Mouse (Mus musculus) hindbrain, embryonic 13.5 days (tissue): ENCODE measurements around the gene Gucy1b1. TPM values are rescaled to one million over a fixed set of nuclear protein-coding genes. Genes with fewer than 3 reads are reported as not detected.

ENCODE experiments used
- ATAC-seq: fragments of 200-750 bp; cut with Nextera tagmentation; 2 replicates; pipeline ENCODE4 v1.8.0; 2017; ENCODE audit warnings: moderate TSS enrichment; ENCODE audit not compliant: low FRiP score
- H3K27ac ChIP-seq: fragments of 300-500 bp; sonication (generic); 2 replicates; pipeline ENCODE4 v1.5.1; 2015; ENCODE audit warnings: inconsistent platforms, mild to moderate bottlenecking, moderate library complexity
- H3K27me3 ChIP-seq: fragments of 300-500 bp; sonication (generic); 2 replicates; pipeline ENCODE4 v1.6.1; 2015; ENCODE audit warnings: mild to moderate bottlenecking, inconsistent platforms
- H3K36me3 ChIP-seq: fragments of 300-500 bp; sonication (generic); 2 replicates; pipeline ENCODE4 v1.6.1; 2015; ENCODE audit warnings: mild to moderate bottlenecking, inconsistent platforms
- H3K4me1 ChIP-seq: fragments of 300-500 bp; sonication (generic); replicated peaks from 2 replicates; pipeline ENCODE4 v1.6.1; 2015; ENCODE audit warnings: inconsistent platforms
- H3K4me2 ChIP-seq: fragments of 300-500 bp; sonication (generic); 2 replicates; pipeline ENCODE4 v1.6.1; 2015; ENCODE audit warnings: inconsistent platforms, mild to moderate bottlenecking, moderate library complexity
- H3K4me3 ChIP-seq: fragments of 300-500 bp; sonication (generic); 2 replicates; pipeline ENCODE4 v1.5.1; 2015; ENCODE audit warnings: mild to moderate bottlenecking, inconsistent platforms
- H3K9ac ChIP-seq: fragments of 300-500 bp; sonication (generic); 2 replicates; pipeline ENCODE4 v1.6.1; 2015; ENCODE audit warnings: mild to moderate bottlenecking, inconsistent platforms
- H3K9me3 ChIP-seq: fragments of 300-500 bp; sonication (generic); 2 replicates; pipeline ENCODE4 v1.6.1; 2016; ENCODE audit warnings: inconsistent platforms
- WGBS: fragments of 180-500 bp; shearing (Covaris S2); methylation state at CpG from one replicate; pipeline ENCODE4 v1.1.7; 2015; 5-methylcytosine and 5-hydroxymethylcytosine counted together
- polyA plus RNA-seq: library from polyadenylated mRNA; unstranded; fragments of >200 nt; fragmentation: Nextera tagmentation; extraction: Ambion mirVana; gene quantifications from 2 replicates; pipeline ENCODE4 v1.2.1, GENCODE M21; 2015

Gene Gucy1b1
- 33.3 and 34.8 TPM in 2 replicates for polyA plus RNA-seq

- peaks cover 15% of the 10 kb centered on the region for H3K4me1 ChIP-seq
- peak; percentile 99 for ATAC-seq
- under 1% methylated on average over 25 of the region's 25 CpGs for WGBS
- H3K9ac ChIP-seq: peak within 1 kb of the TSS; percentile 84
- H3K27ac ChIP-seq: peak within 1 kb of the TSS; percentile 86
- H3K4me2 ChIP-seq: peak within 1 kb of the TSS; percentile 93
- H3K4me3 ChIP-seq: peak within 1 kb of the TSS; percentile 63
- no peaks in the 10 kb centered on the region for H3K36me3 ChIP-seq
- H3K9me3 ChIP-seq: no peaks in the 10 kb centered on the region
- H3K27me3 ChIP-seq: no peaks in the 10 kb centered on the region
Measured at GRCm38 (mm10) chr3:82074201-82074851, at the start of gene Gucy1b1. Gene Gucy1b1 (minus strand): TSS chr3:82074689.

- H3K27me3 ChIP-seq: no peaks in the 10 kb centered on the region
- ATAC-seq: no peak
- H3K4me1 ChIP-seq: no peaks in the 10 kb centered on the region
- H3K27ac ChIP-seq: no peak overlapping the region
- no peaks in the 10 kb centered on the region for H3K9me3 ChIP-seq
- 97% methylated on average over 1 of the region's 1 CpGs for WGBS
- H3K36me3 ChIP-seq: no peaks in the 10 kb centered on the region
- H3K4me2 ChIP-seq: no peak overlapping the region
- H3K4me3 ChIP-seq: no peak overlapping the region
- no peak overlapping the region for H3K9ac ChIP-seq
Measured at GRCm38 (mm10) chr3:82118916-82119315, 44.4 kb upstream of the Gucy1b1 start.

DNA sequence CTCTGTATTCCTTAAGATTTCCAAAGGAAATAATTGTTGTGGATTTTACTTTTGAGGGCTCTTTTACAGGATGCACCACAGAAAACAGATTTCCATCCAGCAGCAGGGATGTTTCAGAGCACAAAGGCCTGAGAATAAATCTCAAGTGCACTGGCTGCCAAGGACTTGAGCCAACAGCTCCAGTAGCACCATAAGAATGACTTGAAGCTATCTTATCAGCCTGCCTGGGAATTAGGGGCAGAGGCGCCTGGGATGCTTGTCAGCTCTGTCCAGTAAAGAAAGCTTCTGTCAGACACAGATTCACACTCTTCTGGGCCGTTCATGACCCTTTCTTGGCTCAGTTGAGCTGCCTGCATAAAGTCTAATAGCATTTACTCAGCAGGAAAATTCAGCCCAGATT lies 38.0 kb upstream of the Gucy1b1 start:
- H3K27me3 ChIP-seq: no peaks in the 10 kb centered on the region
- H3K4me3 ChIP-seq: no peak overlapping the region
- no peaks in the 10 kb centered on the region for H3K4me1 ChIP-seq
- WGBS: 76% methylated on average over 2 of the region's 2 CpGs
- H3K27ac ChIP-seq: no peak overlapping the region
- H3K9ac ChIP-seq: no peak overlapping the region
- no peaks in the 10 kb centered on the region for H3K9me3 ChIP-seq
- no peak for ATAC-seq
- no peak overlapping the region for H3K4me2 ChIP-seq
- no peaks in the 10 kb centered on the region for H3K36me3 ChIP-seq

DNA sequence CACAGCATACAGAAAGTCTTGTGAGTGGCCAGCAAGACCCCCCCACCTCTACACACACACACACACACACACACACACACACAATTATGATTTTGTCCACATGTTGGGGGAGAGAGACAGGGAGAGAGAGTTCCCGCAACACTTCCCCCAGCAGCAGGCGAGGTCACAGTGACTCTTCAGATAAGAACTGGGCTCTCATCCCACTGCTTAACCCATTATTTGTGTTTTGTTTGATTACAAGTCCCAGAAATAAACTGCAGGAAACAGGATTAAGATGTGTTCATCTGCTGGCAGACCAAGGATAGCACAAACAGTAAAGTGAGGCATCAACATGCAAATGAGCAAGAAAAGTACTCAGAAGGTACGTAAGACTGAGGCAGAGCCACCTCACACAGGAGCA lies 37.5 kb upstream of the Gucy1b1 start:
- H3K27ac ChIP-seq: no peak overlapping the region
- no peaks in the 10 kb centered on the region for H3K4me1 ChIP-seq
- H3K9me3 ChIP-seq: no peaks in the 10 kb centered on the region
- no peak overlapping the region for H3K9ac ChIP-seq
- H3K4me2 ChIP-seq: no peak overlapping the region
- no peaks in the 10 kb centered on the region for H3K36me3 ChIP-seq
- no peaks in the 10 kb centered on the region for H3K27me3 ChIP-seq
- 72% methylated on average over 3 of the region's 3 CpGs for WGBS
- no peak overlapping the region for H3K4me3 ChIP-seq
- no peak for ATAC-seq

DNA sequence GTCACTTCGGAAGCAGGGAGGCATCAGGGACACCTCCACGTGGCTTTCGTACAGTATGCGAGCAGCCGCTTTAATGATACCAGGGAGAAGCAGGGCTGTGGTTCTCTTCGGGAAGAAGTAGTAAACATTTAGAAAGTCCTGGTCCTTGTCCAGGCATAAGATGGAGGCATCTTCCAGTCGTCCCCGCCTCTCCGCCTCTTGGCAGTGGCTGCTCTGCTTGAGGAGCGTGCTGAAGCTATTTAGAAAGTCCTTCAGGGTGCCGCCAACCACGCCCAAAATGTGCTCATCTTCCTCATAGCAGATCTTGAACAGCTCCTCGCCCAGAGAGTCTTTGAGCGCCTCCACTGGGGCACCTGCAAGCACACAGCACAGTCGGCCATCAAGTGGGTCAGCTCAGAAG lies 34.5 kb upstream of the Gucy1b1 start:
- Histone ChIP-seq H3K9ac (no peak overlapping the region), H3K27ac (no peak overlapping the region), H3K4me3 (no peak overlapping the region), H3K36me3 (no peaks in the 10 kb centered on the region), H3K9me3 (no peaks in the 10 kb centered on the region), H3K27me3 (no peaks in the 10 kb centered on the region), H3K4me1 (no peaks in the 10 kb centered on the region), H3K4me2 (no peak overlapping the region)
- WGBS: 95% methylated on average over 15 of the region's 15 CpGs
- ATAC-seq: no peak

DNA sequence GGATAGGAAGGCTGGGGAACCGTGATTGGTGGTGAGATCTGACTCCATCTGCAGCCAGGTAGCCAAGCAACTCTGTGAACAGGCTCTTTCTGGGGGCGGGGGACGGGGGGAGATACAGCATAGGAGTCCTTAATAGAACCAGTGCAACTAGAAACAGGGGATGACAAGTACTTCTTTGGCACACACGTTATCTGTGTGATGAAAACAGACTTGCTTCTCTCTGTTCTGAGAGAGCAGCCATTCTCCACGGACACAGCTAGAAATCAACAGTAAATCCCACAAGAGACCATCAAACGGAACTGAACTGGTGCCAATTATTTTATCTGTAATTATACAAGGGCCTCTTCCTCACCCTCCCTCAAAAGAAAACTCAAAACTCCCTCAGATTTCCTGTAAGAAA lies 29.7 kb upstream of the Gucy1b1 start:
- H3K4me2 ChIP-seq: no peak overlapping the region
- no peaks in the 10 kb centered on the region for H3K4me1 ChIP-seq
- H3K9me3 ChIP-seq: no peaks in the 10 kb centered on the region
- H3K27ac ChIP-seq: no peak overlapping the region
- no peaks in the 10 kb centered on the region for H3K27me3 ChIP-seq
- no peak overlapping the region for H3K4me3 ChIP-seq
- no peak for ATAC-seq
- H3K9ac ChIP-seq: no peak overlapping the region
- no peaks in the 10 kb centered on the region for H3K36me3 ChIP-seq
- WGBS: 84% methylated on average over 6 of the region's 6 CpGs

DNA sequence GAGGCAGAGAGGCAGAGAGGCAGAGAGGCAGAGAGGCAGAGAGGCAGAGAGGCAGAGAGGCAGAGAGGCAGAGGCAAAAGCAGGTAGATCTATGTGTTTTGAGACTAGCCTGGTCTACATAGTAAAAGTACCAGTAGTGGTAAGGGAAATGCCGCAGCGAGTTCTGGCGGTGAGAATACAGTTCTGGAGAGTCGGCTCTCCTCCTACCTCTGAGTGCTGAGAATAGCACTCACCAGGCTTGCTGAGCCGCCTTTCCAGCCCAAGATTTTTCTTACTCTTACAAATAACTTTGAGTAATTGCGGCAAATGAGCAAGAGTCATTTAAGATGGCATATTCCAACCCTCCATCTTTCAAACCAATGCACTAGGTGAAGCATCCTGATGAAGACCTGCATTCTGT lies 24.6 kb upstream of the Gucy1b1 start:
- Histone ChIP-seq H3K4me2 (no peak overlapping the region), H3K27ac (no peak overlapping the region), H3K36me3 (no peaks in the 10 kb centered on the region), H3K27me3 (no peaks in the 10 kb centered on the region), H3K4me1 (no peaks in the 10 kb centered on the region), H3K4me3 (no peak overlapping the region), H3K9me3 (no peaks in the 10 kb centered on the region), H3K9ac (no peak overlapping the region)
- ATAC-seq: no peak
- WGBS: 89% methylated on average over 6 of the region's 6 CpGs

DNA sequence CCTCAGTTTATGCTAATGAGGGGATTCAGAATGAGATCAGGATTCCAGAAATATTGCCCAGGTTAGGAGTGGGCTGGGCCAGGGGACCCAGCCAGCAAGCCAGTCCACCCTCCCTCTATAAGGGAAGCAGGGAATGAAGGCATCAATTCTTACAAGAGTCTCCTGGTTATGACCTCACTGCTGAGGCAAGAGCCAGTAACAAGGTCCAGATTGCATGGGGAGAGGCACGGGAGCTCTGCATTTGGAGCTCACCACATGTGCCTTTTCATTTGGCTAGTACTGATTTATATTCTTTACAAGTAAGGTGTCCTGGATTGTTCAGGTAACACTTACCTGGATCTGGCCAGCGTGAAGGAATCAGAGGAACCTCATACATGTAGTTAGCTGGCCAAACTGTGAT lies 22.3 kb upstream of the Gucy1b1 start:
- no peaks in the 10 kb centered on the region for H3K36me3 ChIP-seq
- no peak for ATAC-seq
- no peak overlapping the region for H3K9ac ChIP-seq
- H3K4me3 ChIP-seq: no peak overlapping the region
- 76% methylated on average over 2 of the region's 2 CpGs for WGBS
- no peak overlapping the region for H3K27ac ChIP-seq
- H3K9me3 ChIP-seq: no peaks in the 10 kb centered on the region
- no peaks in the 10 kb centered on the region for H3K27me3 ChIP-seq
- no peaks in the 10 kb centered on the region for H3K4me1 ChIP-seq
- no peak overlapping the region for H3K4me2 ChIP-seq

DNA sequence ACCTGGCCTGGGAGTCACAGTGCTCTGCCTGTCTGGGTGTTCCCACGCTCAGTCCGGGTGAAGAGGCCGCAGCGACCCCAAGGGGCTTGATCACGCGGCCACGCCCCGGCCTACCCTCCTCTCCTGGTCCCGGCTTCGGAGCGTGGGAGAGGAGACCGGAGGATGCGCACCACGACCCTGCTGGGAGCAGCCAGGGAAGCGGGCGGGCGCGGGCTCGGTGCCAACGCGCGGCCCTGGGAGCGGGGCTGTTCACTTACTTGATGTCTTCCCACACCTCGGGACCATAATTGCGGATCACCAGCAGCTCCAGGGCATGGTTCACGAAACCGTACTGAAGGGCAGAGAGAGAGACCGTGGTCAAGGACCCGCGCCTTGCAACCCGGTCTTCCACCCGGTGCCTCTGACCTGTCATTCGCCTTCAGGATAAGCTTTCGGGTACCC lies 728 bp downstream of the Gucy1b1 start:
- peak overlapping the region; percentile 84 for H3K9ac ChIP-seq
- H3K36me3 ChIP-seq: no peaks in the 10 kb centered on the region
- H3K27me3 ChIP-seq: no peaks in the 10 kb centered on the region
- H3K4me1 ChIP-seq: peaks cover 15% of the 10 kb centered on the region
- peak; percentile 69 for ATAC-seq
- H3K27ac ChIP-seq: peak overlapping the region; percentile 86
- H3K4me3 ChIP-seq: peak overlapping the region; percentile 63
- H3K4me2 ChIP-seq: peak overlapping the region; percentile 93
- under 1% methylated on average over 34 of the region's 34 CpGs for WGBS
- H3K9me3 ChIP-seq: no peaks in the 10 kb centered on the region

DNA sequence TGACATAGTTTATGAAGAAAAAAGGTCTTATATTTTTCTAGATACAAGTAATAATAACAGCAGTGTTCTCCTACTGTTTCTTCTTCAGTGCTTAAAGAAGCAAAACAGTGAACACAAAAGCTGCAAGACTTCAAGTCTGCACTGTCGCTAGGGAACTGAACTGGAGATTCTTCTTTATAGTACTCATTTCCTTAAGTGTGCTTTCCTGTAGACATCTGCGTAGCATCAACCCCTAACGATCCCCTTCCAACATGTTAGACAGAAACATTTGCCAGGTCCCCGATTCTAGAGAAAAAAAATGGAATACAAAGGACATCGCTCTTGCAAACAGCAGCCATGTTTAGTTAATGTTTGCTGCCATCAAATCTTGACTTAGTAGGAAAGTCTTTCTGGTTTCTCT lies 6.7 kb downstream of the Gucy1b1 start:
- H3K9me3 ChIP-seq: no peaks in the 10 kb centered on the region
- peaks cover 14% of the 10 kb centered on the region for H3K4me1 ChIP-seq
- H3K4me2 ChIP-seq: no peak overlapping the region
- H3K4me3 ChIP-seq: no peak overlapping the region
- H3K36me3 ChIP-seq: no peaks in the 10 kb centered on the region
- no peak for ATAC-seq
- no peaks in the 10 kb centered on the region for H3K27me3 ChIP-seq
- H3K9ac ChIP-seq: no peak overlapping the region
- WGBS: 87% methylated on average over 5 of the region's 5 CpGs
- no peak overlapping the region for H3K27ac ChIP-seq

DNA sequence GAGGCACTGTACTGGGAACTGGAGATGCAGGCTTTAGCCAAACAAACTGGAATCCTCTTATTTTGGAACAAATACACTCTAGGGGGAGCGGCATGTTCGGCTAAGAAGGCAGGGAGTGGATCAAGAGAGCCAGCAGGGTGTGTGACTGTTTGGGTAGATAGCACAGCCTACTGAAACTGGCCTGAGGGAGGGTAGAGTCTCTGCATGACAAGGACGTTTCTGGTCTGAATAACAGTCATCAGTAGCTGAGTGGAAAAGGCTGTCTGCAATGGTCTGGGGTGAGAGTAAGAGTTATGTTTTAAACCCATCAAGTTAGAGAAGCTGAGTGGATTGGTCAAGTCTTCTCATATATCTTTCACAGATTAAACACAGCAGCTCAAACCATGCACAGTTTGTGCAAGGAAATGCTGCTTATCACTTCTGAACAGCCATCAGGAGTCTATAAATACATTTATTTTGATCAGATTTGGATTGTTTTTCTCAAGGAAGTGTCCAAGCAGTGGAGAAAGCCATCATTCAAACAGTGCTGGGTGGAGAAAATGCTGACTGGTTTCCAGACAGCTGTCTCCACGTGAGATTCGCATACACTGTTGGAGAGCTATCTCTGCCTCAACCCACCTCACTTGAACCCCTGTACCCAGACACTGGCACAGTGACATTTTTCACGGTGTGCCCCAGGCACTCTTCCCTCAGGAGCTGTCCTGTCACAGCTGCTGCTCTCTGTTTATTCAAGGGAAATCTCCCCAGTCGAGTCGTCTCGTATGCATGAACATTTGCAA lies 12.9 kb downstream of the Gucy1b1 start:
- 40% methylated on average over 9 of the region's 9 CpGs for WGBS
- Histone ChIP-seq H3K9ac (no peak overlapping the region), H3K27ac (no peak overlapping the region), H3K4me2 (no peak overlapping the region), H3K4me3 (no peak overlapping the region), H3K36me3 (no peaks in the 10 kb centered on the region), H3K27me3 (no peaks in the 10 kb centered on the region), H3K4me1 (peaks cover 16% of the 10 kb centered on the region), H3K9me3 (no peaks in the 10 kb centered on the region)
- ATAC-seq: peak; percentile 49; the same call in 1 of the 2 replicates

DNA sequence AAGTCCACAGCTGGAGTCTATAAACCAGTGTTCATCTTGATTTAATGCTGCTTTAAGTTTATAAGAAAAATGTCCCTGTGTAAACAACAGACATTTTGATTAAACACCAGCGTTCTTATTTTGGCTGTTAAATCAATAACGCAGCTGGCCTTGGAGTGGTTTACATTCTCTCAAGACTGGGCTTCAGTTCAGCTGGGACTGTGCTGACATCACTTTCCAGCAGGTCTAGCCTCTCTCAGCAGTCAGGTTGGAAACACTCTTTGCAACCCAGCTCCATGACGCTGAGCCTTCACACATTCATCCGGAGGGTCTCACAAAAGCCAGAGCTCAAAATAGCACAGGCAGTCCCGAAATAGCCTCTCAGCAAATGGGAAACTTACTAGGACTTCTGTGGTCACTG lies 17.3 kb downstream of the Gucy1b1 start:
- Histone ChIP-seq H3K4me3 (no peak overlapping the region), H3K4me1 (peaks cover 12% of the 10 kb centered on the region), H3K9ac (no peak overlapping the region), H3K4me2 (no peak overlapping the region), H3K36me3 (no peaks in the 10 kb centered on the region), H3K27me3 (no peaks in the 10 kb centered on the region), H3K27ac (no peak overlapping the region), H3K9me3 (no peaks in the 10 kb centered on the region)
- WGBS: 76% methylated on average over 5 of the region's 5 CpGs
- ATAC-seq: no peak
